Mouse (Mus musculus) urinary bladder, adult 2 months (tissue): ENCODE data around the gene Paxx. TPM values are rescaled to one million over a fixed set of nuclear protein-coding genes. Genes with fewer than 3 reads are reported as not detected.
A peak's percentile ranks its signal among the peaks of the same experiment; 100 is the strongest.

ENCODE experiments used
- DNase-seq: peaks from one replicate; pipeline ENCODE4 v3.0.0; 2022; ENCODE audit warnings: low spot score
- polyA plus RNA-seq: library from polyadenylated mRNA; depleted of rRNA; stranded (reverse); fragments of >200 nt; gene quantifications from 2 replicates; pipeline ENCODE4 v1.2.3, GENCODE M21; 2012; rRNA removed

The Paxx gene
- 50.8 and 61.1 TPM in 2 replicates for polyA plus RNA-seq

DNA sequence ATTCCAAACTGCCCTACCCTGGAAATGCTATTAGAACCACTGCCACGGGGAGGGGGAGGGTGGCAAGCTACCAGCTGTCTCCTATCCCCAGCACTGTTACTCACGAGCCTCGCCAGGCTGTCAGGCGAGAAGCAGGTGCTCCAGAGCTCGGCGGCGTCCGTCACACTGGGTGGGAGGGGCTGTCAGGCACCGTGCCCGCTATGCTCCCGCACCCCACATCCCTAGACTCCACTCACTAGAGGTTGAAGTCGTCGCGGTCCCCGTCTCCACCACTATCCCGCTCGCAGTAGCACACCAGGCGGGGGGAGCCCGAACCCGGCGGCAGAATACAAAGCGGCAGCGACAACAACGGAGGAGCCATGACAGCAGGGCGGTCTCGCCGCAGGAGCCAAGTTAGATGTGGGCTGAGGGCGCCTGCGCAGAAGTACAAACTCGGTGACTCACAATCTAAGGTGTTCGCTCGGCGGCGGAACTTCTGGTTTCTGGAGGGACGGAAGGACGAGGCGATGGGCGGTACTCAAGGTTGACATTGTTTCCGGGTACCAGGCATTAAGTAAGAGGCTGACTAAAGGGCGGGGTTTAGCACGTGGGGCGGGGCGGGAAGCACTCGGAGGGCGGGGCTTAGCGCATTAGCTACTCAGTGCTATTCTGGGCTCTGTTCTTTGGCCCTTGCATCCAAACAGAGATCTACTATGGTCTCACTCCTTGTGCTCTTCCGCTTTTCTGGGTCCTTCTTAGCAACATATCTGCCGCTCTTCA lies at the start of gene Paxx:
Gene Paxx, minus strand, starts transcription at position 544 of the 759 bp plus-strand sequence.
- peak; percentile 85 for DNase-seq

DNA sequence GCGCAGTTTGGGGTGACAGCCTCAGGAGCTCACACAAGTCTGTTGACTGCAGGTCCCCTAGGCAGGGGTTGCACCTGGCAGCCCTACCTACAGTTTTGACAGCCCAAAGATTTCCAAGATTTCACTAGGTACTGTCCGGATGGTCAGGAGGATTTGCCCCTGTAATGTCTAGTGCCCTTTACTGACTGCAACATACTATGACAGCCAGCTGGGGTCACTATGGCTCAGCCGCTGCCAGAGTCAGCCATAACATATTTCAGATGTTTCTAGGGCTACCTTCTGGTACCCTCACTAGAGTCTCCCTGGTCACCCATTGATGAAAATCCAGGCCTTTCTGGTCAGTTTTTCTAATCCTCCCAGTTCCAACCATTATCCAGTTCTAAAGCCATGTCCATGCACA lies 49.0 kb upstream of the Paxx start:
- no peak for DNase-seq

DNA sequence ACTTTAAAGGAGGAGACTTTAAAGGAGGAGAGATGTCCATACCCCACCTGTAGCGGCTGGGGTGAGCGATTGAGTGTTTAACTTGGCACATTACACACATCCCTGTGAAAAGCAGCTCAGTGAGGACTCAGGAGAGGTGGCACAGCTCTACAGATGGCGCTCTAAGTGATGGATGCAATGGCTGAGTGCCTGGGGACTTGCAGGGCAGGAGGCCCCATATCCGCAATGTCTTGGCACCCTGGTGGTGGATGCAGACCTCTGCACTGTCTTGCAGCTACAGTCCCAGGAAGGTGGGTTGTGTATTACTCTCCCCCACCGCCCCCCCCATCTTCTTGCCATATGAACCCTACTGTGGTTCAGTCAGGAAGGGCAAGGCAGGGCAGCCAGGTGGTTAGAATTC lies 46.1 kb upstream of the Paxx start:
- DNase-seq: no peak

DNA sequence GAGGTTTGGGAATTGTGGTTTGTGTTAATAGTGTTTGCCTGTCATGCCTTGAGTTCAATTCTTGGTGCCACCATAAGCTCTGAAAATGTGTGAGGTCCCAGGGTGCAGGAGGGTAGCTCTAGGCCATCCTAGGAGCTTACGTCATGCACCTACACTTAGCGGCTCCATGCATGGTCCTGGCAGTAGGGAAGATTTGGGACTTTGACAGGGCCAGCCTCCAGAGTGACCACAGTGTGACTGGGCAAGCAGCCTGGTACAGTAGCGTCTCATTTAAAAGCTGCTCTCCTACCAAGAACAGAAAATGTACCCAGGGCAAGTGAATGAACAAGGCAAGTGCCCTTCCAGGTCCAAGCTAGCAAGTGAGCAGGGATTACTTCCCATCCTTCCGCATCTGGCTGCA lies 45.0 kb upstream of the Paxx start:
- no peak for DNase-seq

DNA sequence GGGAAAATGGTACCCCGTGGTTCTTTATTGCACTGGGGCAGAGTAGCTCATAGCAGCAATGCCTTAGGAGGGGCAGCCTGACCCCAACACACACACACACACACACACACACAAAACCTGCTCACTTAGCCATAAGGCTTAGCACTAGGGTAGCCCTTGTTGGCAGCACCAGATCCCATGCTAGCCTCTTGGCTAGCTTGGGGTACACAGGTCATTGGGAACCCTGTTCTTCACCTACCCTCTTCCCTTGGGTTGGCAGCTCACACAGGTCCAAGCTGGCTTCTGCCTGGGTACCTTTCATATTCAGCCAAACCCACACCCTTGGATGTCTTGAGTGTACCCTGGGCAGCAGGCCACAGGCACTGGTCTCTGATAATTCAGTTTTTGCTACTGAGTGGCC lies 44.1 kb upstream of the Paxx start:
- DNase-seq: no peak

DNA sequence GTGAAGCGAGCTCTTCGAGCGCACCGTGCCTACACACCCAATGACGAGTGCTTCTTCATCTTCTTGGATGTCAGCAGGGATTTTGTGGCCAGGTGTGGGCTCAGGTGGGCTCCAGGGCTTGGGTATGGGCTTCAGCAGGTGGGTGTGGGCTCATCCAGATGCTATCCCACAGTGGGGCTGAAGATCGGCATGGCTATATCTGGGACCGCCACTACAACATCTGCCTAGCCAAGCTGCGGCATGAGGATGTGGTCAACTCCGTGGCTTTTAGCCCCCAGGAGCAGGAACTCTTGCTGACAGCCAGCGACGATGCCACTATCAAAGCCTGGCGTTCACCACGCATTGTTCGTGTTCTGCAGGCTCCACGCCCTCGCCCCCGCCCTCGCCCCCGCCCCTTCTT lies 43.6 kb upstream of the Paxx start:
- no peak for DNase-seq

DNA sequence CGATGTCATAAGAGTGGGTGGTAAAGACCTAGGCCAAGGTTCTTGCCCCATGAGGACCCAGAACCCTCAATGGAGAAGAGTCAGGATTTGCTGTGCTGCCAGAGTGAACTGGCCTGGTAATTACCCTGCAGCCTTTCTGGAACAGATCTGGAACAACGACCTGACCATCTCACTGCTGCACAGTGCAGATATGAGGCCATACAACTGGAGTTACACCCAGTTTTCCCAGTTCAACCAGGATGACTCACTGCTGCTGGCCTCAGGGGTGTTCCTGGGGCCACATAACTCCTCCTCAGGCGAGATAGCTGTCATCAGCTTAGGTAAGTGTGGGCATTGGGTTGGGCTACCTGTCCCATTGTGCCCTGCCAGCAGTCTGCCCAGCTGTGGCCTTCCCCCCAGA lies 41.8 kb upstream of the Paxx start:
- no peak for DNase-seq

DNA sequence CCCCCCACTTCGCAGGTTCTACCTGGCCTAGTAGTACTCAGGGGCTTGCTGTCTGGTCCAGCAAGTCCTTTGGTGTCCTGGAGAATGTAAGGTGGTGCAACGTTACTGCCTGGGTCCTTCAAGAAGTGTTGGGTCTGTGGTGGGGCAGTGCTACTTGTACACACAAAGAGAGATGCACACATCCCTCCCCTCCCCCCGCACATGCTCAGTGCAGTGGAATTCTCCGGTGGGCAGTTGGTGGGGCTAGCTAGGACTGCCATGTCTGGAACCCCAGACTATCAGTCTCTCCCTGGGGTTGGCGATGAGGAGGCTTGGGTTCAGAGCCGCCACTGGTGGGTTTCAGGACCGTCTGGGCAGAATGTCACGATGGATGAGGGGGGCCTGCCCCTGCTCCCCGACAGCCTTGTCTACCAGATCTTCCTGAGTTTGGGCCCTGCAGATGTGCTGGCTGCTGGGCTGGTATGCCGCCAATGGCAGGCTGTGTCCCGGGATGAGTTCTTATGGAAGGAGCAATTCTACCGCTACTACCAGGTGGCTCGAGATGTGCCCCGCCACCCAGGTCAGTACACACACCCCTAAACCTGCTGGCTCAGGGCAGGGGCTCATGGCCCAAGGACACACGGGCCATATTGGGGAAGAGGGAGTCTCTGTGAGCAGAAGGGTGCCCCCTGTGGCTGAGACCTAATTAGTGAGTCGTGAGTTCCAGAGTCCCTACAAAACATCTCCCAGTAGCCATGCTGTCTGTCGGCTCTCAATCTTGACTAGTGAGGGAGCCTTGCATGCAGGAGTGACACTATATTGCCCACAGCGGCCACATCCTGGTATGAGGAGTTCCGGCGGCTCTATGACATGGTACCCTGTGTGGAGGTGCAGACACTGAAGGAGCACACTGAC lies 40.9 kb upstream of the Paxx start, which contains the start of gene C8g:
Gene C8g, minus strand, starts transcription at position 127 of the 894 bp plus-strand sequence.
- no peak for DNase-seq

DNA sequence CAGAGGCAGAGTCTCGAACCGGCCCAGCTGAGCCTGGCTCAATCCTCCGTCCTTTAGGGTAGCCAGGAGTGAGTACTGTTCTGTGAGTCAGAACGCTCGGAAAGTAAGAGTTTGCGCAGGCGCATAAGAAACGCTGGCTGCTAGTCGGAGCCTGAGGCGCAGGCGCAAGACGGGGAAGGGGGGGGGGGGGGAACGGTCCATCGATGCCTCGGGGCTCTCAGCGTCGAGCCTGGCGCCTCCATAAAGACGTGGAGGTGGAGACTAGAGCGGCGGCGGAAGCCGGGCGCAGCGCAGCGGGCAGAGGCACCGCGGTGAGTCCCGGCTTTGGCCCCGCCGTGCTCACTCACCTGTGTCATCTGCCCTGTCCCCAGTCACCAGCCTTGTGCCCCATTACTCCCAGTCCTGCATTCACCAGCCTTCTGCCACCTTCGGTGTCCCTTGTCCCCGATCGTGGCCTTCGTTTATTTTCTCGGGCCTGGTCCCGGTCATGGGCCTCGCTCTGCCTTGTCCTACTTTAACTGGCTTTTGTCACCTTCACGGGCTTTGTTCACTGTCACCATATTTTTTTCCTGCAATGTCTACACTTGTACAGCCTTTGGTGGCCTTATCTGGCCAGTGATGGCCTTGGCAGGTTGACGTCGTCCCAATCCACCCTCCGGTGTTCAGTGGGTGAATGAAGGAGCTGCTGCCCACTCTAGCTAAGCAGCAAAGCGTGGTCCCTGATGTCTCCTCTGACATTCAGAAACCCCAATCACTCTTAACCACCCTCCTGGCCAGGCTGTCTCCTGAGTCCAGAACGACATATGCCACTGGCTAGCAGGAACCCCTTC lies 39.9 kb upstream of the Paxx start, which contains the start of gene Fbxw5:
Gene Fbxw5, plus strand, starts transcription at position 175 of the 830 bp plus-strand sequence.
- peak; percentile 74 for DNase-seq

DNA sequence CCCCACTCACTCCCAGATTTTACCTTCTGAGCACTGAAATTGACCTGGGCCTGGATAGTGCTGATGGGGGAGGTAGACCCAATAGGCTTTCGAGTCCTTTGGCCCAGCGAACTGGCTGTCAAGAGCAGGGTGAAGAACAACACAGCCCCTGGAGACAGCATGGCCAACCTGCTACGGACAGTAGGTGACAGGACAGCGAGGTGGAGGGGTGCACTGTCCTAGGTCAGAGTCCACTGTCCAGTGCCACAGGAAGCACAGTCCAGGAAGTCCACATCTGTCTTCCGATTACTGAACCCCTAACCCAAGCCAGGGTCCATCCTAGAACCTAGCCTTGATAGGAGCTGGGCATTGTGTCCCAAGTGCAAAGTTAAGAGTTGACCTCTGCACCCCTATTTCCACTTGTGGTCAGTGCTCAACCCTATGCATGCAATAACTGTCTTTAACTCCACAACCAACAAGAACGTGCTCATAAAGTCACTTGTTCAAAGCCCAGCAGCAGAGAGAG lies 39.2 kb upstream of the Paxx start:
- DNase-seq: no peak

DNA sequence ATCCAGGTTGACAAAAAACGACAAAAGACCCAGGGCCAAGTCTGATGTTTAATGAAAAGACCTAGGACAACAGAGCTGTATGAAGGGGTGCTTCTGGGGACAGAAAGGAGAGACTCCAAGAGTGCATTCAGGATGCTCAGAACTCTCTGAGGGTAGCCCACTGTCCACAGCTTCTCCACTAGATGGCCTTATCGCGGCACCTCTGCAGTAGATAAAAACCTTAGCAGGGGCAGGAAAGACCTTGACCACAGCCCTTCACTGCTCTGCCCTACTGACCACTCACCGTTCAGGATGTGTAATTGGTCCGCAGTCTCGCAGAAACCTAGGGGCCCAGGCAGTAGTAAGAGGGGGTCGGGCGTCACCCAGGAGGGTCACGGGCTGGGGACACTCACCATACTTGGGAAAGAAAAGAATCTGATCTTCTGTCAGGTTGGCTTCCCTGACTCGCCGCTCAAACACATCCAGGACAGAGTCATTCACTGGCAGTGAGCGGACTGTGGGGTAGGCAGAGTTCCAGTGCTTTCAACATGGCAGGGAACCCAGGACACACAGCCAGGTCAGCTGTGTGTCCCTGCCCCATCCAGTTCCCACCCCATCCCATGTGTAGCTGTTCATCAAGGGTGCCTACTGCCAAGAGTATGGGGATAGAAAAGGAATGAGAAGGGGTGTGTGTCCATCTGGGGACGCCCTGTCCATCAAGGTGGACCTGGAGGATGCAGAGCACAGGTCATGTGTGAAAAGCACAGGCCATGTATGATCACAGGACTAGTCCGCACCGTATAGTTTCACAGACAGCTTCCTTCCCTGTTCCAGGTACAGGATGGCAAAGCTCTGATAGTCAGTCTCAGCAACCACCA lies 38.0 kb upstream of the Paxx start:
- no peak for DNase-seq

DNA sequence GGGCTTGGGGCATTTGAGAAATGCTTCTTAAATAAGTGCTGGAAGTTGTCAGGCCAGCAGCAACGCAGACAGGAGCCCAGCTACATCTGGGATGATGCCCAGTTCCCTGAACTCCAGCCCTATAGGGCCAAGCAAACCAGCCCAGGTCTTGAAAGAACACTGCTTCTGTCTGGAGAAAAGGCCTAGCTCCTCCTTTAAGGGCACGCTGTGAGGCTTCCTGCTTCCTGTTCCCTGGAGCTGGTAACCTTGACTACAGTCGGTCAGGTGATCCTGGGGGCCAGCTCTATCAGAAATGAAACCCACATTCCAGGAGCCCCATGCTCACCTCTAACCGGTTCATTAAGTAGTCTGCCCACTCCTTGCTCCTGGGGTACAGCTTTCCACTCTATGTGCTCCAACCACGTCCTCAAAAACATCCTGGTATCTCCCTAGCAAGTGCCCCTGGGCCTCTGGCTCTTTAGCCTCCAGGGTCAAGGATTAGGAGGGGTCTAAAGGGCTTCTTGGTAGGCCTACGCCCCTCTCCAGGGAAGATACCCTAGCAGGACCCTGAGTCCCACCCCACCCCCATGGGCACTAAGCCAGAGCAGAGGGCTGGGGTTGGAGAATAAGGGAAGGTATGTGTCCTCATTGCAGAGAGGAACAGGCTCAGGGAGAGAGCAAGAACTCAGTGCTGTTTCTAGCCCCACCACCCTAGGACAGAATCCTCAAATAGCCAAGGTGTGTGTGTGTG lies 37.1 kb upstream of the Paxx start:
- DNase-seq: no peak

DNA sequence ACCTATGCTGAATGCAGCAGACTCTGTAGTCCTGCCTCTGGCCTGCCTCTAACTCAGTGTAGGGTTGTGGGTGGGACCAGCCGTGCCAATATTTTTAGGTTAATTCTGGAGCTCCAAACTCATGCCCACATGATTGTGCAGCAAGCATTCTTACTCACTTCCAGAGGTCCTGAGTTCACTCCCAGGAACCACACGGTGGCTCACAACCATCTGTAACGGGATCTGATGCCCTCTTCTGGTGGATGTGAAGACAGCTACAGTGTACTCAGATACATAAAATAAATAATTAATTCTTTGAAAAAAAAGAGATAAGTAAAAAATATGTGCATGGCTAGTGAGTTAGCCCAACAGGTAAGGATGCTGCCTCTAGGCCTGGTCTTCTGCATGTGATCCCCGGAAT lies 35.6 kb upstream of the Paxx start:
- no peak for DNase-seq

DNA sequence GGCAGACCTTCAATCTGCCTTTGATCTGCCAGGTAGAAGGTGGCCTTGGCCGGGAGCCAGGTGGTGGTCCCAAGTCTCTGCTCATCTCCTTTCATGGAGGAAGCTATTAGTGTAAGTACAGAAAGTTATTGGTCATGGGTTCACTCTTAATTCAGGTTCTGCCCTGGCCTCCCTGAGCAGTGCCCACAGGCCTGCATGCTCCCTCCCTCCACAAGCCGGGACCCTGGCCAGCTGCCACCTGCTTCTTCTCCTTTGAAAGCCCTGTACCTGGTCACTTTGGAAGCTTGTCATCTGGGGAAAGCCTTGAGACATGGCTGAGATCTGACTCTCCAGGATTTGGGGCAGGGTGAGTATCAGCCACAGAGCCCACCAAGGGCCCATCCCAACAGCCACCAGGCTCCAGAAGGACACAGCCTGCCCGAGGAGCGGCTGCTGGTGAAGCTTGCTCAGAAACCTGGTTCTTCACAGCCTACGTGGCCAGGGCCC lies 32.6 kb upstream of the Paxx start, which contains the start of gene Lcn12:
Gene Lcn12, minus strand, starts transcription at position 436 of the 486 bp plus-strand sequence.
- no peak for DNase-seq

DNA sequence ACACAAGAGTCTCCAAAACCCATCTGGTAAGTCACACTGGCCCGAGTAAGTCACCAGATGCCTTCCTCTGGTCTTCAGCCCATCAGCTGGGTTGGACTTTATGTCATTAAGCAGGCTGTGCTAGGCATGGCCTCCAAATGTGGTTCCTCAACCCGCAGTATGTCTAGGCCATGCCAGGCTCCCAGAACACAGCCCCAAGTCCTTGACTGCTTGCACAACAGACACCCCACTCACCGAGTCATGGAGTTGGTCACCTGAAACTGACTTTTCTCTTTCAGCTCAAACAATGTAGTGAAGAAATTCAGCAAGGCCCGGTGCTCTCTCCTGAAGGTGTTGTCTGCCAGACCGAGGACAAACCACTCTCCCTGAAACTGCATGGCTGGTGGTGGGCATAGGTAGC lies 32.1 kb upstream of the Paxx start:
- no peak for DNase-seq

DNA sequence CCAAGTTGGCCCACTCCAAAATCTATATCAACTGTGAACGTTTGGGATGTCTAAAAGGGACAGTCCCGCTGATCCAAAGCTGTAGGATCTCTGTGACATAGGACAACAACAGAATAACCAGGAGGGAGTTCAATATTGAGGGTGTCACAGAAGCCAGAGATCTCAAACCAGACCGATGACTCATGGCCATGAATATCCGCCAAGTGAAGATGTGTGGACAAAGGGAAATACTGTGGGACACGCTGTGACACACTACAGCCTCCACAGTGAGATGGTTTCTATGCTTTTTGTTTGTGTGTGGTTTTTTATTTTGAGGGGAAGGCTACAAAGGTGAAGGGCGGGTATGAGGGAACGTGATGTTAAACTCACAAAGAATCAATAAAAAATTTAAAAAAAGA lies 27.8 kb upstream of the Paxx start:
- DNase-seq: no peak

DNA sequence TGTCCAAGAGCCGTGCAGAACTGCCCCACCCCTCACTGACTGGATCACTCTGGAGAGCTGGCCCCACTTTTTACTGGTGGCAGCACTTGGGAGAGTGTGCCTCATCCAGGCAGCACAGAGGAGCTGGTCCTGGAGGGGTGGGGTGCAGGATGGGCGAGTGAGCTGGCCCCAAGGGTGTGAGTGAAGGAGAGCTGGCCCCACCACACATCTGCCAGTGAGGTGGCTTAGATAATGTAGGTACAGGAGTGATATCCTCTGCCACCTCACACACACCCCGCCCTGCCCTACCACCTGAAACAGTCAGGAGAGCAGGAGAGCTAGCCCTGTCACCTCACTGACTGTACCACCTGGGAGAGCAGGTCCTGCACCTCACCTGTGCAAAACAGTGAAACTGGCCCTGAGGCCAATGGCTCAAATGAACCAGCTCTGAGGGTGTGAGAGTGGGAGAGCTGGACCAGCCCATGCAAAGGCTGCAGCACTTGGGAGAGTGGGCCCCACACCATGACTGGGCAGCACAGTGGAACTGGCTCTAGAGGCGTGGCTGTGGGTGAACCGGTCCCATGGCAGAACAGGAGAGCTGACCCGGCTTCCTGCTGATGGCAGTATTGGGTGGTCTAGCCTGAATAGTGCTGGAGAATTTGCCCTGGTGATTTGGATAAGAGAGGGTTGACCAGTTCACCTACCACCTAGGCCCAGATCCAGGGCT lies 27.2 kb upstream of the Paxx start:
- no peak for DNase-seq

DNA sequence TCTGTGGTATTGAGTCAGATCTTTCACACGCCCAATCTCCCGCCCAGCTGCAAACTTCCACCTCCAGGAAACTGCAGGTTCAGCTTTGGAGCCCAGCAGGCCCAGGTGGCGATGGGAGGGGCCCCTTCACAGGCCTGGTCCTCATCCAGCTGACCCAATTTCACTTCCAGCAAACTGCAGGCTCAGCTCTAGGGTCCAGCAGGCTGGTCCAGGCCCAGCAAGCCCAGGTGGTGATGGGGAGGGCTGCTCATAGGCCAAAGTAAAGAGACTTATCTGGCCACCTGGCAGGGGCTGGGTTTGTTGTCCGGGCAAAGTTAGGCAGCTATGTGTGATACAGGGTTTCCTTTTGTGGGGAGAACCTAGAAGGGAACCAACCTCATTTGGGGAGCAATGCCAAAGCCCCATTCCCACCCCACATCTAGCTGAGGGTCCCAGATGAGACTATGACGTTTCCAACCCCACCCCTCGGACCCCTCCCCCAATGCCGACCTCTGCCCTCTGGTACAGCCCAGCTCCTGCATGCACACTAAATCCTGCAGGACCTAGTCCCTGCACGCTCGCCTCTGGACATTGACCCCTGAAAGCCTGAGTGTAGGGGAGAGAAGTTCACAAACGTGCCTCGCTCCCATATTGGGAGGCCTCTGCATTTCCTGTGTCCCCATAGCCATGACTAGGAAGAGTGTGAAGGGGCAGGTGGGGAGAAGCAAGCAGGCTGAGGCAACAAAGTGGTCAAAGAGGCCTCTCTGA lies 24.2 kb upstream of the Paxx start:
- DNase-seq: no peak
